Mouse (Mus musculus) embryonic facial prominence, embryonic 14.5 days (tissue): ENCODE data around the gene Col16a1. TPM values are rescaled to one million over a fixed set of nuclear protein-coding genes. Genes with fewer than 3 reads are reported as not detected.

ENCODE experiments used
- ATAC-seq: fragments of 200-750 bp; cut with Nextera tagmentation; 2 replicates; pipeline ENCODE4 v1.8.0; 2017; ENCODE audit warnings: low read depth, moderate number of reproducible peaks, moderate TSS enrichment
- DNase-seq: peaks from one replicate; pipeline ENCODE4 v3.0.0-alpha.2; 2015; ENCODE audit warnings: low spot score
- H3K27ac ChIP-seq: fragments of 300-500 bp; sonication (generic); replicated peaks from 2 replicates; pipeline ENCODE4 v1.5.1; 2014; ENCODE audit warnings: low read depth, mild to moderate bottlenecking, low read length, moderate library complexity
- H3K27me3 ChIP-seq: fragments of 300-500 bp; sonication (generic); replicated peaks from 2 replicates; pipeline ENCODE4 v1.6.1; 2014; ENCODE audit warnings: low read length; ENCODE audit not compliant: control insufficient read depth, insufficient read depth
- H3K36me3 ChIP-seq: fragments of 300-500 bp; sonication (generic); 2 replicates; pipeline ENCODE4 v1.6.1; 2014; ENCODE audit warnings: low read length, mixed read lengths; ENCODE audit not compliant: control insufficient read depth, insufficient read depth
- H3K4me1 ChIP-seq: fragments of 300-500 bp; sonication (generic); 2 replicates; pipeline ENCODE4 v1.6.1; 2014; ENCODE audit warnings: antibody characterized with exemption, low read length; ENCODE audit not compliant: control insufficient read depth, insufficient read depth
- H3K4me2 ChIP-seq: fragments of 300-500 bp; sonication (generic); 2 replicates; pipeline ENCODE4 v1.6.1; 2014; ENCODE audit warnings: low read depth, mild to moderate bottlenecking, low read length, moderate library complexity, mixed read lengths
- H3K4me3 ChIP-seq: fragments of 300-500 bp; sonication (generic); 2 replicates; pipeline ENCODE4 v1.5.1; 2014; ENCODE audit warnings: low read depth, mild to moderate bottlenecking, low read length
- H3K9ac ChIP-seq: fragments of 300-500 bp; sonication (generic); 2 replicates; pipeline ENCODE4 v1.6.1; 2014; ENCODE audit warnings: low read depth, mild to moderate bottlenecking, low read length, moderate library complexity, mixed read lengths
- H3K9me3 ChIP-seq: fragments of 300-500 bp; sonication (generic); 2 replicates; pipeline ENCODE4 v1.6.1; 2016; ENCODE audit warnings: low read length; ENCODE audit not compliant: control insufficient read depth
- WGBS: fragments of 180-500 bp; shearing (Covaris S2); extraction: QIAGEN DNeasy Blood & Tissue Kit; methylation state at CpG from one replicate; pipeline ENCODE4 v1.1.7; 2014; 5-methylcytosine and 5-hydroxymethylcytosine counted together
- polyA plus RNA-seq: library from polyadenylated mRNA; unstranded; fragments of >200 nt; fragmentation: Nextera tagmentation; extraction: Ambion mirVana; gene quantifications from 2 replicates; pipeline ENCODE4 v1.2.1, GENCODE M21; 2014

Col16a1 gene
- polyA plus RNA-seq, 1 experiment from 2014 or later: 188 TPM

DNA sequence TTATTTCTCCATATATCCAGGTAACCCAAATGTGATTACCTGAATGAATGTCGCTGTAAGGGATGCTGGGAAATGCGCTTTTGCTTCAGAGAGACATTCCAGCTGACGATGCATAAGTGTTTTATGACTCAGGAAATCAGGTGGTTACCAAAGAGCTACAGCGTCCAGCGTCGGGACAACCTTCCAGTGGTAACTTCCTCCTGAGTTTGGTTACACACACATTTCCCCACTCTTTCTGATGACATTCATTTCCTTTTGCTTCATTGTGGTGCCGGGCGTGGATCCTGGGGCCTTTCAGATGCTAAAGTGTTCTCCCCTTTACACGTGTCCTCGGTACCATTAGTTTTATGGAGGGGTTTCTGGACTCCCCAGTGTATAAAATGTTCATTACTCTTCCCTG lies 100.8 kb downstream of the Col16a1 start:
- peaks cover 10% of the 10 kb centered on the region for H3K27me3 ChIP-seq
- H3K36me3 ChIP-seq: no peaks in the 10 kb centered on the region
- no peak overlapping the region for H3K4me3 ChIP-seq
- H3K27ac ChIP-seq: no peak overlapping the region
- 80% methylated on average over 10 of the region's 10 CpGs for WGBS
- H3K4me2 ChIP-seq: no peak overlapping the region
- DNase-seq: no peak
- no peaks in the 10 kb centered on the region for H3K4me1 ChIP-seq
- no peak for ATAC-seq
- no peaks in the 10 kb centered on the region for H3K9me3 ChIP-seq
- no peak overlapping the region for H3K9ac ChIP-seq

Other genes starting within 250 kb of the Col16a1 start
- gene Ptp4a2, start 236.6 kb upstream of the Col16a1 start, polyA plus RNA-seq: 306 and 319 TPM in 2 replicates
- 0.08 TPM in 1 of 2 replicates, not detected in the other for gene Spocd1, start 118.6 kb upstream of the Col16a1 start, polyA plus RNA-seq
- gene Adgrb2, start 63.0 kb upstream of the Col16a1 start, polyA plus RNA-seq: 4.0 and 6.7 TPM in 2 replicates
- 67.1 and 68.6 TPM in 2 replicates for gene Pef1, start 54.7 kb downstream of the Col16a1 start, polyA plus RNA-seq
- 0.19 and 0.30 TPM in 2 replicates for gene Hcrtr1, start 91.5 kb downstream of the Col16a1 start, polyA plus RNA-seq
- 21.8 and 23.9 TPM in 2 replicates for gene Tinagl1, start 127.3 kb downstream of the Col16a1 start, polyA plus RNA-seq
- gene Gm853, start 174.6 kb downstream of the Col16a1 start, polyA plus RNA-seq: not detected in 2 replicates
- 89.2 and 113 TPM in 2 replicates for gene Serinc2, start 231.4 kb downstream of the Col16a1 start, polyA plus RNA-seq